Mouse (Mus musculus): ENCODE data around the gene Ccdc151.

Ccdc151 gene

DNA sequence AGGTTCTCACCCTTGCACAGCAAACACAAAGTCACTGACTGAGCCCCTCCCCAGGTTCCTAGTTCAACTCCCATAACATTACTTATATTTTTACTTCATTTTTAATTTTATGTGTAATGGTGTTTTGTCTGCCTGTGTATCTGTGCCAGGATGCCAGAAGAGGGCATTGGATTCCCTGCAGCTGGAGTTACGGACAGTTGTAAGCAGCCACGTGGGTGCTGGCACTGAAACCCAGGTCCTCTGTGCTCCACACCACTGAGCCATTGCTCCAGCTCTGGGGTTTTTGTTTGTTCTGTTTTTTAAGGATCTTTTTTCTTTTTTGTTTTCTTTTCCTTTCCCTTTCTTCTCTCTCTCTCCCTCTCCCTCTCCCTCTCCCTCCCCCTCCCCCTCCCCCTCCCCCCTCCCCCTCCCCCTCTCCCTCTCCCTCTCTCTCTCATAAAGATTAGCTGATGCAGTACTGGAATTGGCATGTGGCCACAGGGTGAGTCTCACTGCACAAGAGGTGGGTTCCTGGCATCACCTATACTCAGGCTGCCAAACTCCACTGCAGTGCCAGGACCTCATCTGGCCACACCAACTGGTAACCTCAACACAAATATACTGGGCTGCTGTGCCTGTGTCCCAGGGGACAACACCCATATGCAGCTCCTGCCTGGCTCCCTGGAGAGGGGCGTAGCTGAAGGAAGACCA lies 6.1 kb downstream of the Ccdc151 start:
- DNase-seq, result no peak

DNA sequence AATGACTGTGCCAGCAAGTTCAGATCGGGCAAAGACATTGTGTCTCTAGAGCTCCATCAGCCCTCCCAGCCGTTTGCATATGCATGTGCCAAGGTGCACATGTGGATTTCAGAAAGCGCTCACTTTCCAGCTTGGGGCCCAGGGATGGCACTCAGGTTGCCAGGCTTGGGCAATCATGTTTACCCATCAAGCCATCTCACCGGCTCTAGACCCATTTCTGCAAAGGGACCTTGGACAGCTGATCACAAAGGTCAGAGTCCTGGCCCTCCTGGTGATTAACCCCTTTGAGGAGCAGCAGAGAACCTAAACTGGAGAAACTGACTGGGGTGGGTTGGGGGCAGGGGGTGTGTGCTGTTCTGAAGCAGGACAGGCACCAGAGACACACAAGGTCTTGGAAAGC lies 10.2 kb downstream of the Ccdc151 start:
- DNase-seq, result no peak

GRCm38 (mm10) chr9:21989230-21990110 lies 13.0 kb downstream of the Ccdc151 start, which contains the start of gene Rgl3:
Rgl3 (minus strand) TSS chr9:21989446.
- DNase-seq, result peak; percentile 29 to 33

DNA sequence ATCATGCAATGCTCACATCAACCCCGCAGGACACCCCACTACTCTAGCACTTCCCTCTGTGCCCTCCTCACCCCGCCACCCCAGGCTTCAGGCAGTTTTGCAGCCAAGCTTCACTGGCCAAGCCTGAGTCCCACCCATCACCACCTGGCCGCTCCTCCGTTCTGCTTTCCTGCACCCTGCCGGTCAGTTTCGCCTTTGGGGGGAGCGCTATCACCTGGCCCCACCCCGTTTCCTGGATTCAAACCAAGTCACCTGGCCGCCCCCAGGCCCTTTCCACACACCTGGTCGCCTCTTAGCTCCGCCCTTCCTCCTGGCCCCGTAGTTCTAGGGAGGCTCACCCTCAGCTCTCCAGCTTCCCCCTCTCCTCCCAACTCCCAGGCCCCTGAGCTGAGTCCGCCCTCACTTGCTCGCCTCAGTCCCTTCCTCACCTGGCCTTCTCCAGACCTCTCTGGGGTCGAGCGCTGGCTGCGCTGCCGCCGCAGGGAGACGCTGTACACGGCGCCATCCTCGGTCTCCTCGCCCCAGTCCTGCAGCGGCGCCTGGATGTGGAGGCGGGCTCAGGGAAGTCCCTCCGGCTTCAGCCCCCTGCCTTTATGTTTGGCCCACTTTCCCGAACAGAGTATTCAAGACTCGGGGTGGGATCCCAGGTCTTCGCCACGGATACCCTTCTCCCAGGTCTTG lies 13.9 kb downstream of the Ccdc151 start:
- peak; percentile 43 to 44 for DNase-seq

GRCm38 (mm10) chr9:21987592-21988342 lies 14.7 kb downstream of the Ccdc151 start:
- DNase-seq, result no peak

DNA sequence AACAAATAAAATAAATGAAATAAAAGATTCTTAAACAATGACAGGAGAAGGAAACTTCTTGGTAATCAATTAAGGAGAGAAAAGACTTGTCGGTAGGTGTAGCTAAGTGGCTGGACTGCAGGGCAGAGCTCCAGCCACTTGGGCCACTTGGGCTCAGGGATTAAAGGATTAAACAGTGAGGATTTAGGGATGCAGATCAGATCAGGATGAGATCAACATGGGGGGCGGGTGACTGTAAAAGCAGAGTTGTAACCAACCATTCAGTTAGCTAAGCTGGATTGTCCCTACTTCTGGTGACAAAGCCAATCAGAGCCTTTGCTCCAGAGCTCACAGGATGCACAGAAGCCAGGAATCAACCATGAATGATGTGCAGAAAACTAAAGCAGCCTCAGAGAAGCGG lies 18.5 kb downstream of the Ccdc151 start:
- DNase-seq, result no peak

DNA sequence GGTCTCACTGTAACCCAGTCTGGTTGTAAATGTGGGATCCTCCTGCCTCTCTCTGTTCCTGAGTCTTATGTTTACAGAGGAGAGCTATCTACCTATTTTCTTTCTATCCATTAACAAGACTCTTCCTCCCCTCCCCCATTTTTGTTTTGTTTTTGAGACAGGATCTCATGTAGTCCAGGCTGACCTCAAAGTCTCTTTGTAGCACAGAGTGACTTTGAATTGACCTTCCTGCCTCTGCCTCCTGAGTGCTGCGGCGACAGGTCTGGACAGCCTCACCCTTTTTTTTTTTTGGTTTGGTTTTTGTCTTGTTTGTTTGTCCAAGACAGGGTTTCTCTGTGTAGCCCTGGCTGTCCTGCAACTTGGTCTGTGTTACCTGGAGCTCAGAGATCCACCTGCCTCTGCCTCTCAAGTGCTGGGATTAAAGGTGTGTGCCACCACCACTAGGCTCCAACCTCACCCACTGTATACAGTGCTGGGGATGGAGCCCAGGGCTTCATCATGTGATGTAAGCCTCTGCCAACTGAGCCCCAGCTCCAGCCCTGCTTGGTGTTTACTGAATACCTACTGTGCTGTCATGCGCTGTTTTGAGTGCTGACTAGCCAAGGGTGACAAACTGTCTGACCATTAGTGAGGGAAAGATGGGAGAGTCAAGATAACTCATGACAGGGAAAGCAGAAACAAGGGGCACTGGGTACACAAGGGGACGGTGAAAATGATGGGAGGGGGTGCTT lies 23.9 kb downstream of the Ccdc151 start:
- DNase-seq, result no peak

GRCm38 (mm10) chr9:21977972-21978371 lies 24.5 kb downstream of the Ccdc151 start:
- DNase-seq, result peak; percentile 73 to 75

DNA sequence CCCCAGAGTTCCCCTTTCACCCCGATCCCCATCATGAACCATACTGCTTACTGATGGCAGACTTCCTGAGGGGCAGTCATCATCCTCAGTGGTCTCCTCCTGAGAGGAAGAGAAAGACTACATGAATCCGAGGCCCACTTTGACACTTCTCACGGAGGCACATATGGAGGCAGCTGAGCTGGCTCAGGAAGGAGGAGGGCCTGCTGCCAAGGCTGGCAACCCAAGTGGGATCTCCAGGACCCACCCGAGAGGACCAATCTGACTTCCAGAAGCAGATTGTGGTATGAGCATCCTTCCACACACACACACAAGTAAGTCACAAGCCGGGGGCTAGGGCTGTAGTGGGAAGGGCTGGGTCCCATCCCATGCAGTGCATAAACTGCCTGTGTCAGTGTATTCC lies 25.1 kb downstream of the Ccdc151 start:
- DNase-seq, result no peak

DNA sequence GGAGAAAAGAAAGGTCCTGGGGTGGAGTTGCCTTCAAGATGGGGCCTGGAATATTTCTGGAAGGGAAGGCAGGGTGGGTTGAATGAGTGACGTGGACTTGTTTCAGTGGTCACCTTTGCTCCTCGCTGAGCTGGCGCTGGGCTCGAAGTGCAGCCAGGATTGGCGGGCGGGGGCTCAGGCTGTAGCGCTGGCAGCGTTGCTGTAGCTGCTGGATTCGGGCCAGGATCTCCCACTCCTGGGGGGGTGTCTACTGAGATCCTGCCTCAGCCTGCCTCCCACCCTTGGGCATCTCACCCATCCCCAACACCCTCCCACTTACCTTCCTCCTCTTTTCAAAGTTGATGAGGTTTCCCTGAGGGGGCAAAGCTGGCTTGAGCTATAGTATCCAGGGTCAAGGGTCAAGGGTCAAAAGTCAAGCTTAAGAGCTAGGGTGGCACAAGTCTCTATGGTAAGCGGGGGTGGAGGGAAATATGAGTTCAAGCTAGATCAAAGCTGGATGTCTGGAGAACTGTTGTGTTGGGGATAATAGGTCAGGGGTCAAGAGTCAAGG lies 25.7 kb downstream of the Ccdc151 start:
- DNase-seq, result no peak

- DNase-seq, result no peak
Measured at GRCm38 (mm10) chr9:21969304-21969703, 33.1 kb downstream of the Ccdc151 start.

- DNase-seq, result no peak
Measured at GRCm38 (mm10) chr9:21968883-21969282, 33.6 kb downstream of the Ccdc151 start.

- DNase-seq, result no peak
Measured at GRCm38 (mm10) chr9:21963417-21963816, 39.0 kb downstream of the Ccdc151 start, which contains the start of gene Epor. Epor (minus strand) TSS chr9:21963506.

DNA sequence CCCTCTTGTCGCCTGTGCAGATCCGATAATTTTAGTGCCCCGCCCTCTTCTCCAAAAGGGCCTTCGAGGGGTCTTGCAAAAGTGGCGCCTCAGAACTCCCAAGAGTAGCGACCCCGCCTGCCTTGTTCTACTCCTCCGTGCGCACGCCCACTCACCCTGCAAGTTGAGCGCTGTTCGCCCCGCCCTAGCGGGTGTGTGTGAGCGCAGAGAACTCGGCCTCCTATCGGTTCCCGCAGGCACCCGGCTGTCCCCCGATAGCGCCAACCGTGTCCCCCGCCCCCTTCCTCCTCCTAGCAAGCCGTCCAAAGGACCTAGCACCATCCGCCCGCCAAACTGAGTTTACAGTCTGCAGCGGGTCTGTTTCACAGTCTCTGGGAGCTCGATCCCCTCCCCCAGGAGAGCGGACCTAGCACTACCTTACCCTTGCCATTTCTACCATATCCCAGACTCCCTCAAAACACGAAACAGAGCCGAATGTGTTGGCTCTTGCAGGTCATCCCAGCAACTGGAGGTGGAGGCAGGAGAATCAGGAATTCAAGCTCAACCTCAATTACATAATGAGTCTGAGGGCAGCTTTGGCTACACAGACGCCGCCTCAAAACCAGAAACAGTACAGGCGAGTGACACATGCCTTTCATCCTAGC lies 39.9 kb downstream of the Ccdc151 start:
- DNase-seq, result peak; percentile 50 to 57

DNA sequence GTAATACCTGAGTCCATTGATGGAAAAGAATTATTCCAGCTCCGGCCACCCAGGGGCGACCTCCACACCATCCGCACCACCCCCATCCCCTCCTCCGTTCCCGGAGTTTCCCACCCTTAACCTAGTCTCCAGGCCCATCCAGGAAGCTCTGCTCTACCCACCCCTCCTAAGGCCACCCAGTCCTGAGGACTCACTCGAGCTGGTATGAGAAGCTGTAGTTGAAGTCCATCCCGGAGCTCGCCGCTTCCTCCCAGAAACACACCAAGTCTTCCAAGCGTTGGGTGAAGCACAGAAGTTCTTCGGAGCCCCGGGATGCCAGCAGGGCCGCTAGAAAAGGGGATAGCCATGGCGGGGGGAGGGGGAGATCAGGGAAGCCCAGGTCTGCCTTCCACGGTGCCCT lies 40.4 kb downstream of the Ccdc151 start:
- DNase-seq, result no peak

DNA sequence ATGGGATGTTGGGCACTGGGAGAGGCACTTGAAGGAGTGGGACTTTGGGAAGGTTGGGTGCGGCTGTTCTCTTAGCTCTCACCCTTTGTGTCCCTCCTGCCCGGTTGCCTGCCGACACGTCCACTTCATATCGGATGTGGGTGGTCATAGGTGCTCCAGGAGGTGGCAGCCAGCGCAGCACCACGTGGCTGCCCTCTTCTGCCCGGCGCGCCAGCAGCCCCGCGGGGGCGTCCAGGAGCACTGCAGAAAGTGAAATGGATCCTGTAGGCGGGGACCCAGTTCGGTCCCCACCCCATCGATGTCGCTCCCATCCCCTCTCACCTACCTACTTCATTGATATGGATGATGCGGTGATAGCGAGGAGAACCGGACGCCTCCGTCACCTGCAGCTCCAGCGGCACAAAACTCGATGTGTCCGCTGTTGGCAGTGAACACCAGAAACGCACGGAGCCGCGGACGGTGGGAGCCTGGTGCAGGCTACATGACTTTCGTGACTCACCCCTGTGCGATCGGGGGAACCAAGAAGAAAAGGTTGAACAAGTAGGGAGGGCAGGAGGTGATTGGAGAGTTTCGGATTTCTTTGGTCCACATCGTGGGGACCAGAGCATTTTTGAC lies 41.0 kb downstream of the Ccdc151 start:
- DNase-seq, result peak in 1 of 2 experiments; percentile 20

GRCm38 (mm10) chr9:21960558-21961208 lies 41.8 kb downstream of the Ccdc151 start:
- no peak for DNase-seq

DNA sequence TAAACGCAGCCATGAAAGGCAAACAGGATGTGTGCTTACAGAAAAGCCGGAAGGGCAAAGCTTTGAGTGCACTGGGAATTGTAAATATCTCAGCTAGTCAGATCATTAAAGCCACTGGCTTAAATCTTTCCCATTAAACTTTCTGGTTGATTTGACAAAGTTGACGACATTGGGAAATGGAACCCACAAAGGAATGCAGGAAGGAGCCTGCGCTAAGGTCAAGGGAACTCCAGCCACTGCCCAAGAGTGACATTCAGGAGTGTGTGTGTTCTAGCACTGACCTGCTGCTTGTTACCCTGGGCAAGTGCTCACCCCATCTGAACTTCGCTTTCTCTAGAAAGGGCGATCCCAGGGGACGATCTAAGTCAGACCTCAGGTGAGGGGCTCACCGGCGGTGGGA lies 42.3 kb downstream of the Ccdc151 start:
- DNase-seq, result no peak

DNA sequence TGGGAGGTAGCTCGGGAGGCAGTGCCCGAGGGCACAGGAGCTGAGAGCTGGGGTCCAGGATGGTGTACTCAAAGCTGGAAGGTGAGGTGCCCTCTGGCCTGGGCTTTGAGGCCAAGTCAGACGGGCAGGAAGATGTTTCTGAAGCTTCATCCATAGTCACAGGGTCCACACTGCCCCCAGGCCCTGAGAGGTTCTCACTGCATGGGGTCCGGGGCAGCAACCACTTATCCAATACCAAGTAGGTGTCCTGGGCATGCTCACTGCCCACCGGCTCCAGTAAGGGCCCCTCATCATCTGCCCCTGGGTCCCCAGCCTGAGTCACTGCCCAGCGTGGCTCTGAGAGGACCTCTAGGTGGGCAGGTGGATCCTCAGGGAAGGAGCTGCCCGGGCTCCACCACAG lies 43.2 kb downstream of the Ccdc151 start:
- DNase-seq, result no peak

DNA sequence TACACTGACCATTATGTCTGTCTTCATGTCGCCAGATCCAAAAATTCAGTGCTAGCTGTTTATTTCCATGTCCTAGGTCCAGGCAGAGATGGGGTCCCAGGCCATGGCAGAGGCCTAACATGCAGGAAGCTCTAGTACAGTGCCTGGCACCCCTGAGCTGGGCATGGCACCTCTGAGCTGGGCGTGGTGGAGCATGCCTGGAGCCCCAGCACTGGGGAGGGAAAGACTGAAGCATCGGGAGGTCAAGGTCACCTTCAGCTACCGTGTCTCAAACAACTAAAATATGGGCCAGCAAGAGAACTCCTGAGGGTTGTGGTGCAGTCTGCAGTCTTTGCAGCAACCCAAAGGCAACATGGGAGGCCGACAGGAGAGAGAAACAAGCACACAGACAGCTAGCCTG lies 44.1 kb downstream of the Ccdc151 start:
- DNase-seq, result no peak

Measured in B cell, adult 2 months (primary cell).